8 mouse cellular contexts compared by ENCODE assay signal in the genomic region with DNA sequence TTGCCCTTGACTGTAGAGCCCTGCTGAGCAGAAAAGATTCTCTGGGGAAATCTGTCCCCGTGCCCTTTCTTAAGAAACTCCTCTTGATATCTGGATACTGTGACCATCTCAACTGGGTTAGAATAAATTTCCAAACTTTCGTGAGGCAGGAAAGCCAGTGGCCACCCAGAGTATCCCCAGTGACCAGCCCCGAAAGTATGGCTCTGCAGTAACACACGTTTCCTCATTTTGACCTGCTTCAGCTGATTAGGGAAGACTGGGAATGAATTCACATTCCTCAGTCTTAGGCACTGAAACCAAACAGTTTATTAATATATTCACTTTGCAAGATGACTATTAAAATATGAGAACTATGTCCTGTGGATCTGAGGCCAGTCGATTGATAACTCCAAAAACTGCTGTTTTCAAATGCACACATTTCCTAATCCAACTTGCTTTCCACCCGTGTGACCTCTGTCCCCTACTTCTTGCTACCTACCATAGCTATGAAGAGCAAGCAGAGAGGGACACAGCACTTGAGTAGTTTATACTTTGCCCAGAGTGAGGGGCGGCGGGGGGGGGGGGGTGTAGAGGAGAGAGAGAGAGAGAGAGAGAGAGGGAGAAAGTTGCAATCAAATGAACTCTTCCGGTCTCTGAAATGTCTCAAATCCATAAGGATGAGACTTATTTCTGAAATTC. TPM values are rescaled to one million over a fixed set of nuclear protein-coding genes. Genes with fewer than 3 reads are reported as not detected.
DNase-seq lines count a peak whose midpoint lies in the region; ATAC-seq lines count a peak whose summit lies in the region.

No protein-coding gene starts in this region.

- H3K36me3 ChIP-seq in embryonic facial prominence, embryonic 13.5 days: no peaks in the 10 kb centered on the region
- H3K36me3 ChIP-seq in intestine, embryonic 14.5 days (ENCODE audit: control insufficient read depth, insufficient read depth, low read length): no peaks in the 10 kb centered on the region
- no peaks in the 10 kb centered on the region for H3K36me3 ChIP-seq in midbrain, embryonic 10.5 days

- H3K9me3 ChIP-seq in embryonic facial prominence, embryonic 13.5 days: no peaks in the 10 kb centered on the region
- H3K9me3 ChIP-seq in intestine, embryonic 14.5 days (ENCODE audit: control insufficient read depth, low read length): no peaks in the 10 kb centered on the region
- H3K9me3 ChIP-seq in midbrain, embryonic 10.5 days (replicated peaks): no peaks in the 10 kb centered on the region

- H3K4me3 ChIP-seq in embryonic facial prominence, embryonic 13.5 days: peak overlapping the region; percentile 76
- peak overlapping the region; percentile 71 for H3K4me3 ChIP-seq in intestine, embryonic 14.5 days (ENCODE audit: low read depth, low read length)
- peak overlapping the region; percentile 74 for H3K4me3 ChIP-seq in midbrain, embryonic 10.5 days

- peak; percentile 84 for DNase-seq in heart, adult 11 months
- DNase-seq in heart, postnatal 4 days: no peak
- no peak for DNase-seq in intestine, embryonic 14.5 days (ENCODE audit: low spot score)
- DNase-seq in midbrain, embryonic 10.5 days (ENCODE audit: low spot score): peak; percentile 24
- no peak for DNase-seq in retina, embryonic 14.5 days (ENCODE audit: low spot score)
- DNase-seq in retina, postnatal 1 day: no peak

- peak overlapping the region; percentile 76 for H3K9ac ChIP-seq in embryonic facial prominence, embryonic 13.5 days
- peak overlapping the region; percentile 67 for H3K9ac ChIP-seq in intestine, embryonic 14.5 days (ENCODE audit: low read length)

- H3K27ac ChIP-seq in embryonic facial prominence, embryonic 13.5 days: no peak overlapping the region
- H3K27ac ChIP-seq in intestine, embryonic 14.5 days (ENCODE audit: low read depth): peak overlapping the region; percentile 83
- H3K27ac ChIP-seq in midbrain, embryonic 10.5 days (replicated peaks): peak overlapping the region; percentile 92

- no peak for ATAC-seq in embryonic facial prominence, embryonic 13.5 days (ENCODE audit: insufficient number of reproducible peaks, insufficient read depth, low FRiP score, low TSS enrichment, low read depth)
- ATAC-seq in intestine, embryonic 14.5 days (replicated peaks; ENCODE audit: low FRiP score, low TSS enrichment, low read depth): no peak
- ATAC-seq in inflammation-experienced regulatory T-cells, adult 6 months: no peak

- WGBS in embryonic facial prominence, embryonic 13.5 days: 28% methylated on average over 9 of the region's 9 CpGs
- 15% methylated on average over 8 of the region's 9 CpGs for WGBS in intestine, embryonic 14.5 days
- 30% methylated on average over 9 of the region's 9 CpGs for WGBS in midbrain, embryonic 10.5 days

- H3K27me3 ChIP-seq in embryonic facial prominence, embryonic 13.5 days: peaks cover 50% of the 10 kb centered on the region
- no peaks in the 10 kb centered on the region for H3K27me3 ChIP-seq in intestine, embryonic 14.5 days (replicated peaks; ENCODE audit: control insufficient read depth, insufficient read depth, low read length)
- peaks cover 40% of the 10 kb centered on the region for H3K27me3 ChIP-seq in midbrain, embryonic 10.5 days (ENCODE audit: low read depth, poor library complexity, severe bottlenecking)

- H3K4me1 ChIP-seq in embryonic facial prominence, embryonic 13.5 days: peaks cover 18% of the 10 kb centered on the region
- H3K4me1 ChIP-seq in intestine, embryonic 14.5 days (replicated peaks; ENCODE audit: control insufficient read depth, insufficient read depth, low read length): peaks cover 16% of the 10 kb centered on the region; the same call in 1 of the 2 replicates
- H3K4me1 ChIP-seq in midbrain, embryonic 10.5 days: peaks cover 27% of the 10 kb centered on the region

- peak overlapping the region; percentile 94 for H3K4me2 ChIP-seq in embryonic facial prominence, embryonic 13.5 days
- H3K4me2 ChIP-seq in intestine, embryonic 14.5 days (ENCODE audit: low read length): peak overlapping the region; percentile 76

RNA-seq across cellular contexts. Expression of a gene that starts 1.0 kb away (rescaled TPM):
- total RNA-seq in heart, postnatal 4 days (2021): 1 to 10 TPM; 3.7 to 5.4 TPM
- polyA plus RNA-seq in embryonic facial prominence, embryonic 13.5 days (2015; fragmentation: Nextera tagmentation; extraction: Ambion mirVana): 55.6 and 71.6 TPM in 2 replicates
- polyA plus RNA-seq in intestine, embryonic 14.5 days (2014; fragmentation: Nextera tagmentation; extraction: Ambion mirVana): 17.2 and 20.5 TPM in 2 replicates
- polyA plus RNA-seq in midbrain, embryonic 10.5 days (2016; fragmentation: Nextera tagmentation; extraction: Ambion mirVana): 28.2 and 37.2 TPM in 2 replicates
- polyA plus RNA-seq in inflammation-experienced regulatory T-cells, adult 6 months (2017; shearing (Covaris generic)): under 1 TPM in 1 of 3 experiments, not detected in 2; 0.27 TPM

Comparison
In these comparisons a context has a peak if more than half of its experiments do, and no peak if none do; other contexts are left out.
1. DNase-seq: peak in heart, adult 11 months (single experiment) and midbrain, embryonic 10.5 days (single experiment); none in heart, postnatal 4 days (single experiment), intestine, embryonic 14.5 days (single experiment), retina, embryonic 14.5 days (single experiment) and retina, postnatal 1 day (single experiment).
2. Peak in every context shown above with its lines, with median percentiles within 50 percentile points of each other: H3K4me3 ChIP-seq.